Mouse (Mus musculus) embryonic facial prominence, embryonic 13.5 days (tissue): ENCODE results near the gene Kap. TPM values are rescaled to one million over a fixed set of nuclear protein-coding genes. Genes with fewer than 3 reads are reported as not detected.
"Not testable (repeated sequence)": the region's sequence is repeated elsewhere in the genome, so short reads cannot be mapped to it uniquely, and the experiment has no call there.

Experiments used
- ATAC-seq: fragments of 200-750 bp; cut with Nextera tagmentation; 2 replicates; pipeline ENCODE4 v1.8.0; 2017; ENCODE audit warnings: low read depth; ENCODE audit not compliant: insufficient number of reproducible peaks, insufficient read depth, low FRiP score, low TSS enrichment
- H3K27ac ChIP-seq: fragments of 300-500 bp; sonication (generic); 2 replicates; pipeline ENCODE4 v1.5.1; 2015; ENCODE audit warnings: moderate library complexity, mild to moderate bottlenecking, inconsistent platforms
- H3K27me3 ChIP-seq: fragments of 300-500 bp; sonication (generic); 2 replicates; pipeline ENCODE4 v1.6.1; 2015; ENCODE audit warnings: mild to moderate bottlenecking, inconsistent platforms
- H3K36me3 ChIP-seq: fragments of 300-500 bp; sonication (generic); 2 replicates; pipeline ENCODE4 v1.6.1; 2015; ENCODE audit warnings: mild to moderate bottlenecking, inconsistent platforms
- H3K4me1 ChIP-seq: fragments of 300-500 bp; sonication (generic); 2 replicates; pipeline ENCODE4 v1.6.1; 2015; ENCODE audit warnings: inconsistent platforms
- H3K4me2 ChIP-seq: fragments of 300-500 bp; sonication (generic); 2 replicates; pipeline ENCODE4 v1.6.1; 2015; ENCODE audit warnings: moderate library complexity, mild to moderate bottlenecking, inconsistent platforms
- H3K4me3 ChIP-seq: fragments of 300-500 bp; sonication (generic); 2 replicates; pipeline ENCODE4 v1.5.1; 2015; ENCODE audit warnings: mild to moderate bottlenecking, inconsistent platforms
- H3K9ac ChIP-seq: fragments of 300-500 bp; sonication (generic); 2 replicates; pipeline ENCODE4 v1.6.1; 2015; ENCODE audit warnings: mild to moderate bottlenecking, inconsistent platforms
- H3K9me3 ChIP-seq: fragments of 300-500 bp; sonication (generic); 2 replicates; pipeline ENCODE4 v1.6.1; 2016; ENCODE audit warnings: inconsistent platforms
- WGBS: fragments of 180-500 bp; shearing (Covaris S2); methylation state at CpG from one replicate; pipeline ENCODE4 v1.1.7; 2015; ENCODE audit warnings: mixed read lengths; 5-methylcytosine and 5-hydroxymethylcytosine counted together
- polyA plus RNA-seq: library from polyadenylated mRNA; unstranded; fragments of >200 nt; fragmentation: Nextera tagmentation; extraction: Ambion mirVana; gene quantifications from 2 replicates; pipeline ENCODE4 v1.2.1, GENCODE M21; 2015

Kap gene
- not detected in 2 replicates for polyA plus RNA-seq

GRCm38 (mm10) chr6:133853526-133853925 is at the start of gene Kap:
Gene Kap (minus strand): TSS chr6:133853762.
- no peaks in the 10 kb centered on the region for H3K36me3 ChIP-seq
- no peak within 1 kb of the TSS for H3K27ac ChIP-seq
- no peak within 1 kb of the TSS for H3K9ac ChIP-seq
- H3K9me3 ChIP-seq: no peaks in the 10 kb centered on the region
- no peaks in the 10 kb centered on the region for H3K4me1 ChIP-seq
- no peak within 1 kb of the TSS for H3K4me3 ChIP-seq
- no peak within 1 kb of the TSS for H3K4me2 ChIP-seq
- WGBS: 73% methylated on average over 1 of the region's 1 CpGs
- no peaks in the 10 kb centered on the region for H3K27me3 ChIP-seq
- ATAC-seq: no peak

- no peaks in the 10 kb centered on the region for H3K36me3 ChIP-seq
- H3K4me2 ChIP-seq: no peak overlapping the region
- WGBS: 84% methylated on average over 5 of the region's 5 CpGs
- no peak overlapping the region for H3K9ac ChIP-seq
- peaks cover 3% of the 10 kb centered on the region; the same call in 1 of the 2 replicates for H3K9me3 ChIP-seq
- no peak overlapping the region for H3K27ac ChIP-seq
- H3K4me3 ChIP-seq: no peak overlapping the region
- H3K27me3 ChIP-seq: no peaks in the 10 kb centered on the region
- no peaks in the 10 kb centered on the region for H3K4me1 ChIP-seq
- ATAC-seq: no peak
These were observed 32.4 kb upstream of the Kap start for GRCm38 (mm10) chr6:133885871-133886415.

- Histone ChIP-seq H3K27ac (no peak overlapping the region), H3K9ac (no peak overlapping the region), H3K36me3 (no peaks in the 10 kb centered on the region), H3K27me3 (no peaks in the 10 kb centered on the region), H3K4me2 (no peak overlapping the region), H3K4me1 (no peaks in the 10 kb centered on the region), H3K9me3 (peaks cover 3% of the 10 kb centered on the region; the same call in 1 of the 2 replicates), H3K4me3 (no peak overlapping the region)
- WGBS: 83% methylated on average over 5 of the region's 5 CpGs
- no peak for ATAC-seq
These were observed 30.0 kb upstream of the Kap start for GRCm38 (mm10) chr6:133883446-133883985.

GRCm38 (mm10) chr6:133875906-133876462 is 22.4 kb upstream of the Kap start:
- no peak for ATAC-seq
- WGBS: 27% methylated on average over 12 of the region's 12 CpGs

GRCm38 (mm10) chr6:133872667-133873066 is 19.1 kb upstream of the Kap start:
- WGBS: 68% methylated on average over 2 of the region's 2 CpGs
- no peak overlapping the region for H3K4me2 ChIP-seq
- H3K36me3 ChIP-seq: no peaks in the 10 kb centered on the region
- H3K27me3 ChIP-seq: no peaks in the 10 kb centered on the region
- H3K9ac ChIP-seq: no peak overlapping the region
- no peaks in the 10 kb centered on the region for H3K9me3 ChIP-seq
- no peaks in the 10 kb centered on the region for H3K4me1 ChIP-seq
- ATAC-seq: no peak
- H3K4me3 ChIP-seq: no peak overlapping the region
- no peak overlapping the region for H3K27ac ChIP-seq

More at GRCm38 (mm10) chr6:133875906-133876462, 22.4 kb upstream of the Kap start:
- Histone ChIP-seq H3K9me3 (no peaks in the 10 kb centered on the region), H3K4me1 (no peaks in the 10 kb centered on the region), H3K36me3 (no peaks in the 10 kb centered on the region), H3K9ac (no peak overlapping the region), H3K27me3 (no peaks in the 10 kb centered on the region), H3K4me3 (no peak overlapping the region), H3K27ac (no peak overlapping the region), H3K4me2 (no peak overlapping the region)

GRCm38 (mm10) chr6:133871131-133871530 is 17.6 kb upstream of the Kap start:
- Histone ChIP-seq H3K27me3 (no peaks in the 10 kb centered on the region), H3K4me3 (no peak overlapping the region), H3K4me1 (no peaks in the 10 kb centered on the region), H3K27ac (no peak overlapping the region), H3K36me3 (no peaks in the 10 kb centered on the region), H3K4me2 (no peak overlapping the region), H3K9ac (no peak overlapping the region), H3K9me3 (no peaks in the 10 kb centered on the region)
- no peak for ATAC-seq
- WGBS: 63% methylated on average over 1 of the region's 1 CpGs

- no peaks in the 10 kb centered on the region for H3K4me1 ChIP-seq
- H3K4me2 ChIP-seq: no peak overlapping the region
- H3K9ac ChIP-seq: no peak overlapping the region
- no peak for ATAC-seq
- WGBS: 86% methylated on average over 1 of the region's 1 CpGs
- no peaks in the 10 kb centered on the region for H3K27me3 ChIP-seq
- H3K36me3 ChIP-seq: no peaks in the 10 kb centered on the region
- no peaks in the 10 kb centered on the region for H3K9me3 ChIP-seq
- H3K27ac ChIP-seq: no peak overlapping the region
- H3K4me3 ChIP-seq: no peak overlapping the region
These were observed 14.8 kb upstream of the Kap start for GRCm38 (mm10) chr6:133868381-133868780.

GRCm38 (mm10) chr6:133855871-133856270 is 2.3 kb upstream of the Kap start:
- H3K9me3 ChIP-seq: no peaks in the 10 kb centered on the region
- no peaks in the 10 kb centered on the region for H3K4me1 ChIP-seq
- H3K27me3 ChIP-seq: no peaks in the 10 kb centered on the region
- H3K9ac ChIP-seq: no peak overlapping the region
- no peak overlapping the region for H3K4me3 ChIP-seq
- ATAC-seq: no peak
- H3K36me3 ChIP-seq: no peaks in the 10 kb centered on the region
- H3K4me2 ChIP-seq: no peak overlapping the region
- no peak overlapping the region for H3K27ac ChIP-seq
- 65% methylated on average over 2 of the region's 2 CpGs for WGBS

GRCm38 (mm10) chr6:133849359-133849758 is 4.2 kb downstream of the Kap start:
- no peaks in the 10 kb centered on the region for H3K9me3 ChIP-seq
- WGBS: 78% methylated on average over 2 of the region's 2 CpGs
- H3K4me1 ChIP-seq: no peaks in the 10 kb centered on the region
- H3K4me3 ChIP-seq: no peak overlapping the region
- no peak for ATAC-seq
- H3K36me3 ChIP-seq: no peaks in the 10 kb centered on the region
- no peak overlapping the region for H3K4me2 ChIP-seq
- no peak overlapping the region for H3K27ac ChIP-seq
- no peaks in the 10 kb centered on the region for H3K27me3 ChIP-seq
- H3K9ac ChIP-seq: no peak overlapping the region

GRCm38 (mm10) chr6:133848861-133849260 is 4.7 kb downstream of the Kap start:
- not testable (repeated sequence) for H3K9ac ChIP-seq, H3K36me3 ChIP-seq, H3K9me3 ChIP-seq, ATAC-seq, H3K4me3 ChIP-seq, H3K4me2 ChIP-seq, H3K27ac ChIP-seq, H3K4me1 ChIP-seq, H3K27me3 ChIP-seq
- WGBS: 89% methylated on average over 6 of the region's 6 CpGs

GRCm38 (mm10) chr6:133838296-133838995 is 15.1 kb downstream of the Kap start:
- H3K9ac ChIP-seq, ATAC-seq, H3K4me3 ChIP-seq, H3K9me3 ChIP-seq, H3K27me3 ChIP-seq, H3K27ac ChIP-seq, H3K4me2 ChIP-seq, H3K4me1 ChIP-seq, H3K36me3 ChIP-seq: not testable (repeated sequence)
- WGBS: 87% methylated on average over 29 of the region's 29 CpGs

- Histone ChIP-seq H3K4me1 (no peaks in the 10 kb centered on the region), H3K27me3 (no peaks in the 10 kb centered on the region), H3K4me2 (no peak overlapping the region), H3K9ac (no peak overlapping the region), H3K27ac (no peak overlapping the region), H3K36me3 (no peaks in the 10 kb centered on the region), H3K4me3 (no peak overlapping the region), H3K9me3 (no peaks in the 10 kb centered on the region)
- no peak for ATAC-seq
- 50% methylated on average over 1 of the region's 1 CpGs for WGBS
These were observed 41.2 kb downstream of the Kap start for GRCm38 (mm10) chr6:133812342-133812741.
